Mouse (Mus musculus) limb, embryonic 15.5 days (tissue): Measurements from ENCODE around the gene Uhrf2. TPM values are rescaled to one million over a fixed set of nuclear protein-coding genes. Genes with fewer than 3 reads are reported as not detected.

Source experiments
- polyA plus RNA-seq: library from polyadenylated mRNA; unstranded; fragments of >200 nt; fragmentation: Nextera tagmentation; extraction: Ambion mirVana; gene quantifications from 2 replicates; pipeline ENCODE4 v1.2.1, GENCODE M21; 2015

Gene Uhrf2
- polyA plus RNA-seq, 1 experiment from 2014 or later, result 60.6 TPM

Other genes with a start within 250 kb of the Uhrf2 start
- gene 9930021J03Rik, start 224.5 kb upstream of the Uhrf2 start, polyA plus RNA-seq, result 4.2 and 5.0 TPM in 2 replicates
- gene Ranbp6, start 217.5 kb upstream of the Uhrf2 start, polyA plus RNA-seq, result 15.8 and 17.3 TPM in 2 replicates
- 7.3 and 9.2 TPM in 2 replicates for gene Il33, start 105.4 kb upstream of the Uhrf2 start, polyA plus RNA-seq
- gene Trpd52l3, start 26.7 kb upstream of the Uhrf2 start, polyA plus RNA-seq, result not detected in 2 replicates
- gene Gldc, start 144.9 kb downstream of the Uhrf2 start, polyA plus RNA-seq, result 8.8 and 12.1 TPM in 2 replicates
- gene Mbl2, start 202.4 kb downstream of the Uhrf2 start, polyA plus RNA-seq, result not detected in 2 replicates